Mouse (Mus musculus) liver, embryonic 12.5 days (tissue): ENCODE measurements at regions not wholly inside any gene's neighbourhood (a gene's known extent, or its start where the extent isn't known, plus 50 kb on each side); places are given as distances from the start of the nearest gene placed in this dataset.

Source experiments
- ATAC-seq: fragments of 200-750 bp; cut with Nextera tagmentation; 2 replicates; pipeline ENCODE4 v1.8.0; 2017; ENCODE audit warnings: moderate number of reproducible peaks, mild to moderate bottlenecking, moderate library complexity
- H3K27ac ChIP-seq: fragments of 300-500 bp; sonication (generic); 2 replicates; pipeline ENCODE4 v1.5.1; 2016; ENCODE audit warnings: mild to moderate bottlenecking
- H3K27me3 ChIP-seq: fragments of 300-500 bp; sonication (generic); replicated peaks from 2 replicates; pipeline ENCODE4 v1.6.1; 2016; ENCODE audit warnings: mild to moderate bottlenecking, moderate library complexity
- H3K36me3 ChIP-seq: fragments of 300-500 bp; sonication (generic); 2 replicates; pipeline ENCODE4 v1.6.1; 2016; ENCODE audit warnings: mild to moderate bottlenecking, moderate library complexity
- H3K4me1 ChIP-seq: fragments of 300-500 bp; sonication (generic); 2 replicates; pipeline ENCODE4 v1.6.1; 2016
- H3K4me2 ChIP-seq: fragments of 300-500 bp; sonication (generic); 2 replicates; pipeline ENCODE4 v1.6.1; 2016; ENCODE audit warnings: mild to moderate bottlenecking, moderate library complexity
- H3K4me3 ChIP-seq: fragments of 300-500 bp; sonication (generic); 2 replicates; pipeline ENCODE4 v1.5.1; 2016; ENCODE audit warnings: mild to moderate bottlenecking, moderate library complexity
- H3K9ac ChIP-seq: fragments of 300-500 bp; sonication (generic); 2 replicates; pipeline ENCODE4 v1.6.1; 2016; ENCODE audit warnings: mild to moderate bottlenecking, moderate library complexity
- H3K9me3 ChIP-seq: fragments of 300-500 bp; sonication (generic); replicated peaks from 2 replicates; pipeline ENCODE4 v1.6.1; 2016; ENCODE audit warnings: mild to moderate bottlenecking, moderate library complexity
- WGBS: fragments of 180-500 bp; shearing (Covaris S2); methylation state at CpG from one replicate; pipeline ENCODE4 v1.1.7; 2016; ENCODE audit not compliant: insufficient replicate concordance; 5-methylcytosine and 5-hydroxymethylcytosine counted together

DNA sequence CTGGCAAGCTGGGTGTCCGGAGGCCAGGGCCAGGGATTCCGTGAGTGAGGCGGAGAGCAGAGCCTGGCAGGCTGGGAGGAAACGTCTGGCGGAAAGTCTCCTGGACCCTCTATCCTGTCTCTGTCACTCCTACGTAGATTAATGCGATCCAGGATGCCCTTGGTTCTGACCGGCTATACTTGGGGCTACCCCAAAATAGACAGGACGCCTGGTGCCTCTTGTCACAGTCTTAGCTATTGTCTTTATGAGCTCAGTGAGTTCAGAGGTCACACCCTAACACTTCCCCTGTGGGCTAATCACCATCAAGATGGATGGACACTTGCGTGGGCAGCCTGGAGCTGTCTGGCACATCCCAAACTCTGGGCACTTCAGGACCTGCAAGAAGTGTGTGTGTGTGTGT is 258.9 kb downstream of the Dhx35 start:
- no peak overlapping the region for H3K27ac ChIP-seq
- H3K27me3 ChIP-seq = no peaks in the 10 kb centered on the region
- no peak overlapping the region for H3K4me2 ChIP-seq
- H3K36me3 ChIP-seq = no peaks in the 10 kb centered on the region
- no peak overlapping the region for H3K4me3 ChIP-seq
- H3K9me3 ChIP-seq = no peaks in the 10 kb centered on the region
- ATAC-seq = peak; percentile 67
- WGBS = 46% methylated on average over 10 of the region's 10 CpGs
- H3K4me1 ChIP-seq = no peaks in the 10 kb centered on the region
- no peak overlapping the region for H3K9ac ChIP-seq

DNA sequence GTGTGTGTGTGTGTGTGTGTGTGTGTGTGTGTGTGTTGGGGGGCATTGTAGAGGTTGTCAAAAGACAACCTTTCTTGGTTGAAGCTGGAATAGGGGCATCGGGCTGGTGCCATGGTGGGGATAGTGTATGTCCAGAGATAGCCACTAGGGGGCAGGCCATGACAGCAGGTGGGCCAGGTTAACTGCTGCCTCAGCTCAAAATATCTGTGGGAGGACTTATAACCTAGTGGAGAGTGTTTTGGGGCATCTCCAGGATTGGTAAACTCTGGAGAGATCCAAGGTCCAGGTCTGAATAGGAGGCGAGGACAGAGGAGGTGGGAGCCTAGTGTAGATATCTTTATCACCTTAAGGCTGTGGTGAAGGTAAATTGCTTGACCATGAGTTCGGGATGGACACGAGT is 259.3 kb downstream of the Dhx35 start:
- no peaks in the 10 kb centered on the region for H3K4me1 ChIP-seq
- peak; percentile 62 for ATAC-seq
- H3K4me2 ChIP-seq = no peak overlapping the region
- no peak overlapping the region for H3K9ac ChIP-seq
- H3K4me3 ChIP-seq = no peak overlapping the region
- no peaks in the 10 kb centered on the region for H3K9me3 ChIP-seq
- H3K27ac ChIP-seq = no peak overlapping the region
- H3K36me3 ChIP-seq = no peaks in the 10 kb centered on the region
- no peaks in the 10 kb centered on the region for H3K27me3 ChIP-seq
- 52% methylated on average over 4 of the region's 4 CpGs for WGBS

DNA sequence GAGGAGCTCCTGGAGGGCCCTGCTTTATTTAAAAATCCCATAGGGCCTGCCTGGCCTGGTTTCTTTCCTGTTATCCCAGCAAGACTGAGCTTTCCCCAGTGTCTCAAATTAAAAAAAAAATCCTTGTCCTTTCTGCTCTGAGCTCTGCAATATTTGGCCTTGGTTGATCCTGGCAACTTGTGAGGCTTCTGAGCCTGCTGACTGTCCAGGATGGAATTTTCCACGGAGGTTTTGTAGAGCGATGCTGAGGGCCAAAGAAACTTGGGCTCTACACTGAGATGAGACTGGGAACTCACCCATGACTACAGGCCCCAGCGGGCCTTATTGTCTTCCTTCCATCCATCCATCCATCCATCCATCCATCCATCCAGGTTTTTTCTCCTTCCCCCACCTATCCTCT is 259.8 kb downstream of the Dhx35 start:
- Histone ChIP-seq H3K9ac (no peak overlapping the region), H3K4me2 (no peak overlapping the region), H3K4me1 (no peaks in the 10 kb centered on the region), H3K9me3 (no peaks in the 10 kb centered on the region), H3K27me3 (no peaks in the 10 kb centered on the region), H3K27ac (no peak overlapping the region), H3K4me3 (no peak overlapping the region), H3K36me3 (no peaks in the 10 kb centered on the region)
- 73% methylated on average over 3 of the region's 3 CpGs for WGBS
- no peak for ATAC-seq

DNA sequence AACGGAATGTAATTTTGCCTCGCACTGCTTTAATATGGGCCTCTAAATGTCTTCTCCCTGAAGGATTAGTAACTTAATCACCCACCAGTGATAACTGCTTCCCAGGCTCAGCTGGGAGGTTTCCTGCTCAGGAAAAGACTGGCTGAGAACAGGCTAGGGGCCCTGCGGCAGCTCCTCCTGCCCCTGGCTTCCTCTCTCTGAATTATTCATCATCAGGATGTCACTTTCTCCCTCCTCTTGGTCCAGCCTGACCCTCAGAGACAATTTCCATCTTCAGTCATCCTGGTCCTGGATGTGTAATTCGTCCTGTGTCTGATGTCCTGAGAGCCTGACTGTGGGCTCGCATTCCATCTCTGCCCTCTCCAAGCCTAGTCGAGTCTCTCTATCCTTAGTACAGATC is 261.2 kb downstream of the Dhx35 start:
- ATAC-seq = no peak
- no peak overlapping the region for H3K4me3 ChIP-seq
- 45% methylated on average over 6 of the region's 6 CpGs for WGBS
- H3K27me3 ChIP-seq = no peaks in the 10 kb centered on the region
- no peaks in the 10 kb centered on the region for H3K36me3 ChIP-seq
- H3K4me1 ChIP-seq = no peaks in the 10 kb centered on the region
- no peak overlapping the region for H3K4me2 ChIP-seq
- no peak overlapping the region for H3K27ac ChIP-seq
- H3K9me3 ChIP-seq = no peaks in the 10 kb centered on the region
- no peak overlapping the region for H3K9ac ChIP-seq

DNA sequence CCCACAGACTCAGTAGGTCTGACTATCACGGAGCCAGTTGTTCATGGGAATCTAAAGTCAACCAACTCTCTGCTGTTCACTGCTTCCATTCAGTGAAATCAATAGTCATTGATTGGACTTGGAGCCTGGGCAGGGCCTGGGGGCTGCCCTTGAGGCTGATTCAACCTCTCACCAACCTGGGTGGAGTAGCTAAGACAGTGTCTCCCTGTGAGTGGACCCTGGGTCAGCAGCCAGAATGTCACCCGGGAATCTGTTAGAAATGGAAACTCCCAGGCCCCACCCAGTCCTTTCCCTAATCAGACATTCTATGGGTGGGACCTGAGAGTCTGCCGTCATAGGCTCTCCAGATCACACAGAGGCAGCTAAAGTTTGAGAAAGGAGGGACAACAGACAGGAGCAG is 262.4 kb downstream of the Dhx35 start:
- Histone ChIP-seq H3K27me3 (no peaks in the 10 kb centered on the region), H3K4me2 (no peak overlapping the region), H3K4me1 (no peaks in the 10 kb centered on the region), H3K9me3 (no peaks in the 10 kb centered on the region), H3K4me3 (no peak overlapping the region), H3K27ac (no peak overlapping the region), H3K9ac (no peak overlapping the region), H3K36me3 (no peaks in the 10 kb centered on the region)
- no peak for ATAC-seq
- 51% methylated on average over 3 of the region's 3 CpGs for WGBS

DNA sequence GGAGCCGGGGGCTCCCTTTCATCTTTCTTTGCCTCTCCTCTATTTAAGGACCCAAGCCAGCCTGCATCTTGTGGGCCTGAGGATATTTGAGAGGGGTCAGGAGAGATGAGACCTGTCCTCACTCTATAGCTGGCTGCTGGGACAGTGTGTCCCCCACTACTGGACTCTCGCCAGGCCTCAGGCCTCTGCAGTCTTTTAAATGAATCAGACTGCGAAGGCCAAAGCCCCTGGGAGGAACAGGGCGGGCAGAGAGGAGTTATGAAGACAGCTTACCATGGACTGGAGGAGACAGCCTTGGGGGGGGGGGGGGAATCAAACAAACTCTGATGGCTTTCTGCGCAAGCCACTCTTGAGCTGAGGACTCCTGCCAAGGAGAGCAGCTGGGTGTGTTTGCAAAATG is 262.9 kb downstream of the Dhx35 start:
- Histone ChIP-seq H3K4me1 (no peaks in the 10 kb centered on the region), H3K4me2 (no peak overlapping the region), H3K27me3 (no peaks in the 10 kb centered on the region), H3K9me3 (no peaks in the 10 kb centered on the region), H3K36me3 (no peaks in the 10 kb centered on the region), H3K27ac (no peak overlapping the region), H3K9ac (no peak overlapping the region), H3K4me3 (no peak overlapping the region)
- no peak for ATAC-seq
- 63% methylated on average over 5 of the region's 5 CpGs for WGBS

DNA sequence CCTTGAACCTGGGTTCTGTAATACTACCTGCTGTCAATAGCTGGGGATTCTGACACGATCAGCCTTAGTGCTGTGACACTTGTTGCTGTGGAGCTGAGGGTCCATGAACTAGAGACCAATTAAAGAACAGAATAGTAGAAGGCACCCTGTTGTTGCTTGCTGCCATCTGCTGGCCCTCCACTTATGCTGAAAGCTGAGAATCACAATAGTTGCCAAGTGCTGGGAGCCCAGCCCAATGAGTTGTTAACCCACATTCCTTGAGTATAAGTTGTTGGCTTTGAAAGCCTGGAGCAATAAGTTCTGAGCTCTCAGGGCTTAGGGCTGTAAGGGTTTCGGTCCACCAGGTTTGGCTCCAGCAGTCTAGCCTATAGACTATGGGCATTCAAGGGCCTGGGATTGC is 267.7 kb downstream of the Dhx35 start:
- ATAC-seq = no peak
- 63% methylated on average over 2 of the region's 2 CpGs for WGBS
- H3K9me3 ChIP-seq = no peaks in the 10 kb centered on the region

DNA sequence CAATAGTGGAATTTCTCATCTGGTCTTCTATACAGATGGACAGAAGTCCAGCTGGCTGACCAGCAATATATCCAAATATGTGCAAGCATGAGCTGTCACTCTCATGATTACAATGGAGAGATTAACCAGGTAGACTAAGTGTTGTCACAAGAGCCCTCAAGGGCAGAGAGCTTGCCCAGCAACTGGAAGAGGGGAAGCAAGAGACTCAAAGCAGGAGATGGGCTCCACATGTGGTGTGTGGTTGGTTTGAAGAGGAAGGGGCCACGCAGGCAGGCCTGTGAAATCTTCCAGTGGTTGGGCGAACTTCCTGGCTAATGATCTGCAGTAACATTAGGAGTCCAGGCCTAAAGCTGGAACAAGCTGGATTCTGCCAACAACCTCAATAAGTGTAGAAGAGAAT is 268.1 kb downstream of the Dhx35 start:
- Histone ChIP-seq H3K9me3 (no peaks in the 10 kb centered on the region), H3K36me3 (no peaks in the 10 kb centered on the region), H3K4me2 (no peak overlapping the region), H3K4me1 (no peaks in the 10 kb centered on the region), H3K27me3 (no peaks in the 10 kb centered on the region), H3K4me3 (no peak overlapping the region), H3K9ac (no peak overlapping the region), H3K27ac (no peak overlapping the region)
- 49% methylated on average over 2 of the region's 2 CpGs for WGBS
- no peak for ATAC-seq

More for the DNA sequence above, 267.7 kb downstream of the Dhx35 start:
- Histone ChIP-seq H3K27me3 (no peaks in the 10 kb centered on the region), H3K4me3 (no peak overlapping the region), H3K9ac (no peak overlapping the region), H3K36me3 (no peaks in the 10 kb centered on the region), H3K4me2 (no peak overlapping the region), H3K27ac (no peak overlapping the region), H3K4me1 (no peaks in the 10 kb centered on the region)

DNA sequence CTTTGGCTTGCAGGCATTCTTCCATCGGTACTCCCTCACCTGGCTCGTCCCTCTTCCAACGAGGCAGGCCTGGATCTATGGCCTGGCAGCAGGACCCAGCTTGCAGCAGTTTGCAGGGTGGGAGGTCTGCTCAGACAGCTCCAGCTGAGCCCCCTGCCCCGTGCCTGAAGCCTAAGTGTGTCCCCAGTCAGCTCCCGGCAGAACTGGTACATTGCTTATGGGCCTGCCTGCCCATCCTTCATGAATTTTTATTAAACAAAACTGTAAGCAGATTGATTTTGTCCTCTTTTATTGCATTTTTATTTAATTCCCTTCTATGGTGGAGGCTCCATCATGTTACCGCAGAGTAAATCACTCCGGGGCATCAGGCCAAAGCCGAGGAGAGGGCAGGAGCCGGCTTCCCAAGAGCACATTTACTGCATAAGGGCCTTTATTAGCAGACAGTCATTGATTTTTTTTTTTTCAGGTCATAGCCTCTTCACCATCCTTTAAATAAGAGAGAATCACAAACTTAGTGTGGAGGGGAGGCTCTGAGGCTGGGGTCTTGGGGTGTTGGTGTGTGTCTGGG is 269.9 kb downstream of the Dhx35 start:
- Histone ChIP-seq H3K9ac (no peak overlapping the region), H3K36me3 (no peaks in the 10 kb centered on the region), H3K4me2 (no peak overlapping the region), H3K4me3 (no peak overlapping the region), H3K27me3 (no peaks in the 10 kb centered on the region), H3K4me1 (no peaks in the 10 kb centered on the region), H3K9me3 (no peaks in the 10 kb centered on the region), H3K27ac (no peak overlapping the region)
- 72% methylated on average over 9 of the region's 9 CpGs for WGBS
- ATAC-seq = no peak

DNA sequence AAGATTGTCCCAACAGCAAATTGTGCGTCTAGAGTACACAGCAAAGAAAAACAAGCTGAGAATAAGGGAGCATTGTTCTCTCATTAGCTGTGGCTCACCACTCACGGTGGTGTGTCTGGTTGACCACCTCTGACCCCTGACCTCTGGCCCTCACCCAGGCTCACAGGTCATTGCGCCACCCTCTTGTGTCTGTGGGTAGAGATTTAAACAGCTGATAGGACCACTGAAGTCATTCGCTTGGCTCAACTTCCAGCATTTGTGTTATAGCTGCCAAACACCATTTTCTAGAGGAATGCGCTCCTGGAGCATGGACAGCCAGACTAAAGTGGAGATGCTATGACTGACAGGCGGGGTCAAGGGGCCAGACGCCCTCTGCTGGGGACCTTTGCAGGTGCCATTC is 272.9 kb downstream of the Dhx35 start:
- Histone ChIP-seq H3K4me1 (no peaks in the 10 kb centered on the region), H3K4me2 (no peak overlapping the region), H3K36me3 (no peaks in the 10 kb centered on the region), H3K27me3 (no peaks in the 10 kb centered on the region), H3K4me3 (no peak overlapping the region), H3K27ac (no peak overlapping the region), H3K9ac (no peak overlapping the region), H3K9me3 (no peaks in the 10 kb centered on the region)
- ATAC-seq = no peak
- 50% methylated on average over 7 of the region's 7 CpGs for WGBS

DNA sequence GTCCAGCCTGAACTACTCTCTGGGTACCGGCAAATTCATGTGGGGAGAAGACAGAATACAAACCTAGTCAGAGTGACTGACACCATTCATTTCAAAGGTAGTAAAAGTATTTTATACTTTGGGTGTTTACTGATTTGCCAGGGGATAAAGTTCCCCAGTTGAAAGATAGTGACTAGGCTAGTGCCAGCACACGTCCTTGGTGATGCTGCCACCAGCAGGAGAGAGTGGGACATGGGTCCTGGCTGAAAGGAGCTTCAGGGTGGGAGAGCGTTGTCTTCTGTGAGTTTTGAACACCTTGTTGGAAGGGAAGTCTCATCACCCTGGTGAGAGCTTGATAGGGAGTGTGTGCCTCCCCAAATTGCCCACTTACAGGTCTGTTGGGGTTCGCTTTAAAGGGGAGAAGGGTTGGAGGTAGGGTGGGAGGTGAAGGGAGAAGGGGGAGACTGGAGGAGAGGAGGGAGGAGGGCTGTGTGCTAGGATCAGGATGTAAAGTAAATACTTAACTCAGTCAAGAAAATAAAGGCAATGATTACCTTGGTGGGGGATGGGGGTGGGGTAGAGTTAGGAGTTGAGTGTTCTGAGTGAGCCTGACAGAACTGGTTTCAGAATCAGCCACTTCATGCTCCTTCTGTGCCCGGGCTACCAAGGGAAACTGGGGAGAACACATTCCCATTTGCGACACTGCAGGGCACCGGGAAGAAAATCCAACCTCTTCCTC is 273.9 kb downstream of the Dhx35 start:
- Histone ChIP-seq H3K27me3 (no peaks in the 10 kb centered on the region), H3K36me3 (no peaks in the 10 kb centered on the region), H3K9ac (no peak overlapping the region), H3K4me1 (no peaks in the 10 kb centered on the region), H3K27ac (no peak overlapping the region), H3K4me2 (no peak overlapping the region), H3K9me3 (no peaks in the 10 kb centered on the region), H3K4me3 (no peak overlapping the region)
- WGBS = 39% methylated on average over 7 of the region's 7 CpGs
- no peak for ATAC-seq

DNA sequence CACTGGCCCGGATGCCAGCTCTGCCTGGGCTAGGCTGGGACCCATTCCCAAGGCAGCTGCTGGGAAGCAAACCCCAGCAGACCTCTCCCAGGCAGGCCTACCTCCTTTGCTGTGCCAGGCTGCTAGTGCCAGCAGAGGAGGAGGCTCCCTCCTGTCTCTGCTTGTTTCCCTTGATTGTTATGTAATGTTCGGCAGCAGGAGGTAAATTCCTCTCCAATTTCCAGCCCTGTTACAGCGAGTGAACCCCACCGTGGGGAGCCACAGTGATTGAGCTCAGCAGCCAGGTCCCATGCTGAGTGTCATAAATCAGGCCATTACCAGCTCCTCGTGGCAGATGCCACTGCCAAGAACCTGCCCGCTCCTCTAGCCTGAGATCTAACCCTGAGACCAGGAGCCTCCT is 274.6 kb downstream of the Dhx35 start:
- no peaks in the 10 kb centered on the region for H3K9me3 ChIP-seq
- H3K27me3 ChIP-seq = no peaks in the 10 kb centered on the region
- no peak overlapping the region for H3K27ac ChIP-seq
- H3K4me3 ChIP-seq = no peak overlapping the region
- no peaks in the 10 kb centered on the region for H3K36me3 ChIP-seq
- ATAC-seq = no peak
- no peak overlapping the region for H3K9ac ChIP-seq
- WGBS = 21% methylated on average over 6 of the region's 6 CpGs
- no peaks in the 10 kb centered on the region for H3K4me1 ChIP-seq
- no peak overlapping the region for H3K4me2 ChIP-seq
